Mouse (Mus musculus): ENCODE measurements at regions not wholly inside any gene's neighbourhood (a gene's known extent, or its start where the extent isn't known, plus 50 kb on each side); places are given as distances from the start of the nearest gene placed in this dataset.
A peak's percentile ranks its signal among the peaks of the same experiment; 100 is the strongest.

DNA sequence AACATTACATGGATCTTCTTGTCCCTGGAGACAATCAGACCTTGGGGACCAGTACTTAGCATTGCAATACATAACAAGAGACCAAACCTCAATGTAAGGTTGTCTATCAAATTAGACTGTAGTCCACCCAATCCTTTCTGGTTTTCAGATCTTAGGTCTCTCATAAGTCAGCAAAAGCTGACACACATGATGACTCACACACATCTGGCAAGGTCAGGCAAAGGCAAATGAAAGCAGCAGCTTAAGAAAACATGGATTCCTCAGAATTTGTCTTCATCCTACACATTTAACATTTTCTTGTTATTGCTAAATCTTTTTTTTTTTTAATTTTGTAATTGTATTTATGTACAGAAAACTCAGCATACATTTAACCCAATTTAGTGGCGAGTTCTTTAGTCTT, 52.0 kb downstream of the Gm11983 start:
- ATAC-seq (replicated peaks; ENCODE audit: low FRiP score, poor library complexity, severe bottlenecking), result no peak

DNA sequence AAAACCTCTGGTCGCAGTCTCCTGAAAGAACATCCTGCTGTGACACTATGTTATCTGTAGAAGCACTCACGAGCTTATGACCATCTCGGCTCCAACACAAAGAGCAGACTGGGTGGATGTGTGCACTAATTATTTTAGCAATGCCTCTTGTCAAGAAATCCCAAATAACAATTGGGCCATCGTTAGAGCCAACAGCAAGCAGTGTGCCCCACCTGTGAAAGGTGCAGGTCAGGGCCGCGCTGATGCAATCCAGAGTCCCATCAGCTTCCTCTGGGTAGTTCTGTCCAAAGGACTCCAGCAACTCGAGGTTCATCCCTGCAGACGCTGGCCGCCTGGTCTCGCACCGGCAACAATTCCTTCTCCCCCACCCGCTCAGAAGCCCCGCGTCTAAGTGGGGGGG, 54.6 kb downstream of the Gm11983 start:
- no peak for ATAC-seq (replicated peaks; ENCODE audit: low FRiP score, poor library complexity, severe bottlenecking)

DNA sequence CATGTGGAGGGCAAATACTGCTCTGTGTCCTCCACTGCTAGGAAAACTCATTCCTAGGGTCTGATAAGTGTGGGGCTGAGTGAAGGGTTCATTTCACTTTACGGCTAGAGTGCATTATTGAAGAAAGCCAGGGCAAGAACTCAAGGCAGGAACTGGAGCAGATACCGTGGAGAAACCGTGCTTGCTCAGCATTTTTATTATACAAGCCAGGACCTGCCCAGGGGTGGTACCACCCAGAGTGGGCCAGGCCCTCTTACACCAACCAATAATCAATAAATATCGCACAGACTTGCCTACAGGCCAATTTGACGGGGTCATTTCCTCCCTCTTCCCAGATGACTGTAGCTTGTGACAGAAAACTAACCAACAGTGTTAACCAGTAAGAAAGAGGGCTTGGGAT, 57.7 kb downstream of the Gm11983 start:
- ATAC-seq (replicated peaks; ENCODE audit: low FRiP score, poor library complexity, severe bottlenecking), result no peak

- ATAC-seq (replicated peaks; ENCODE audit: low FRiP score, poor library complexity, severe bottlenecking), result no peak
Observed at GRCm38 (mm10) chr11:6778596-6779360, 58.7 kb downstream of the Gm11983 start.

DNA sequence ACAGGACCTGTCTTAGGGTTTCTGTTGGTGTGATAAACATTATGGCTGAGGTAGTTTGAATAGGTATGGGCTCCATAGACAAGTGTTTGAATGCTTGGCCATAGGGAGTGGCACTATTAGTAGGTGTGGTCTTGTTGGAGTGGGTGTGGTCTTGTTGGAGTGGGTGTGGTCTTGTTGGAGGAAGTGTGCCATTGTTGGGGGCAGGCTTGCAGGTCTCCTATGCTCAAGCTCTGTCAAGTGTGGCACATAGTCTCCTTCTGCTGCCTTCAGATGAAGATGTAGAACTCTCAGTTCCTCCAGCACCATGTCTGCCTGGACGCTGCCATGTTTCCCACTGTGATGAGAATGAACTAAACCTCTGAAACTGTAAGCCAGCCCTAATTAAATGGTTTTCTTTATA, 59.9 kb downstream of the Gm11983 start:
- ATAC-seq (replicated peaks; ENCODE audit: low FRiP score, poor library complexity, severe bottlenecking), result no peak

DNA sequence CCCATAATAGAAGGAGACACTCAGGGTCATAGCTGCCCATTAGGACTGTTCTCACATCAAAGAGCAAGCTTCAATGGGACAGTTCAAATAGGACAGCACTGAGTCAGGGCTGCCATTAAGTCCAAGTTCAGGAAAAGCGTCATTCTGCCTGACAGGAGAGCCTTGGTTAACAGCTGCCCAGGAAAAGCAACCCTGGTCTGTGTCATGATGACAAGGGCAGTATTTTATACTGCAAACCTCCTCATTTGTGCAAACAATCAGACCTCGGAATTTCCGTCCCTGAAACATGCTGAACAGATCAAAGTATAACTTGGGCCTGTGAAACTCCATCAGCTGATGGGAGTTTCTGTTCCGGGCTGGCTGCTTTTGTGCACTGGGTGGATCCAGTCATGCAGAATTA, 62.8 kb downstream of the Gm11983 start:
- ATAC-seq (replicated peaks; ENCODE audit: low FRiP score, poor library complexity, severe bottlenecking), result no peak

DNA sequence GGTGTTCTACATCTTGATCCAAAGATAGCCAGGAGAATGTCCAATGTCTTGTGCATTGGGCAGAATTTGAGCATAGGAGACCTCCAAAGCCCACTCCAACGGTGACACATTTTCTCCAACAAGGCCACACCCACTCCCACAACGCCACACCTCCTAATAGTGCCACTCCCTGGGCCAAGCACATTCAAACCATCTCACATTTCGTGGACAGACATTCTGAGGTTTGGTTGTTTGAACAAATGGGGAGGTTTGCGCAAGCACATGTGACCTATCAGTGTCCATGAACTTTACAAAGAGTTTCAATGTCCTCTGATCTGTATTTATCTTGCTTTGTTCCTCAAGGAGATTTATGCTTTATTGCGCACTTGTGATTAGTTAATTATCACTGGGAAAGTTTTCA, 63.5 kb downstream of the Gm11983 start:
- ATAC-seq (replicated peaks; ENCODE audit: low FRiP score, poor library complexity, severe bottlenecking), result no peak

DNA sequence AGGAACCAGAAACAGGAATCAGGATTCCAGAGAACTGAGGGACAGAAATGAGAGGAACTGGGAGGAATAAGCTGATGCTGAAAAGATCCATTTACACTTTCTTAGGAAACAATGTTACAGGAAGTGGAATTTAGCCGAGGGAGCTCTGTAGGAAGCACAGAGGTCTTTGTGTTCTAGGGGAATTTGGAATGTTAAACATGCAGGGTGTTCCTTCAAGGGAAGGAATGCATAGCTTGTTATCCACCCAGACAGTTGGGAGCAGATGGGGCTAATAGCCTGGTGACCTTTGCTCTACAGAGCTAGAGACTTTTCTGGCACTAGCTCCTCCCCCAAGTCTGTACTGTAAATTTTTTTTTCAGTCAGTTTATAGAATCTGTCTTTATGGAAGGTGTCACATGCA, 64.1 kb downstream of the Gm11983 start:
- ATAC-seq (replicated peaks; ENCODE audit: low FRiP score, poor library complexity, severe bottlenecking), result no peak

DNA sequence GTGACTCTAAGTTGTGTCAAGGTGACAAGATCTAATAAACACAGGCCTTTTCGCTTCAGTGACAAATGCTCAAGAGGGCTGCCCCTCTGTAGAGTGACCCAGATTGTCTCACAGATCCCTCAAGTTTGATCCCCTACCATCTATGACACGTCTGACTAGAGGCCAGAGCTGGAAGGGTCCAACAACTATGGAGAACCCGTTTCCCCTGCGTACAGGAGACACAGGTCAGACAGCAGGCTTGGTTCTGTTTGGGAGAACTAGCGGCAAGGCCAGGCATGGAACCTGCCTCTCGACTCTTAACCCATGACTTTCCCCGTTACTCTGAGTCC, 68.1 kb downstream of the Gm11983 start:
- no peak for ATAC-seq (replicated peaks; ENCODE audit: low FRiP score, poor library complexity, severe bottlenecking)

DNA sequence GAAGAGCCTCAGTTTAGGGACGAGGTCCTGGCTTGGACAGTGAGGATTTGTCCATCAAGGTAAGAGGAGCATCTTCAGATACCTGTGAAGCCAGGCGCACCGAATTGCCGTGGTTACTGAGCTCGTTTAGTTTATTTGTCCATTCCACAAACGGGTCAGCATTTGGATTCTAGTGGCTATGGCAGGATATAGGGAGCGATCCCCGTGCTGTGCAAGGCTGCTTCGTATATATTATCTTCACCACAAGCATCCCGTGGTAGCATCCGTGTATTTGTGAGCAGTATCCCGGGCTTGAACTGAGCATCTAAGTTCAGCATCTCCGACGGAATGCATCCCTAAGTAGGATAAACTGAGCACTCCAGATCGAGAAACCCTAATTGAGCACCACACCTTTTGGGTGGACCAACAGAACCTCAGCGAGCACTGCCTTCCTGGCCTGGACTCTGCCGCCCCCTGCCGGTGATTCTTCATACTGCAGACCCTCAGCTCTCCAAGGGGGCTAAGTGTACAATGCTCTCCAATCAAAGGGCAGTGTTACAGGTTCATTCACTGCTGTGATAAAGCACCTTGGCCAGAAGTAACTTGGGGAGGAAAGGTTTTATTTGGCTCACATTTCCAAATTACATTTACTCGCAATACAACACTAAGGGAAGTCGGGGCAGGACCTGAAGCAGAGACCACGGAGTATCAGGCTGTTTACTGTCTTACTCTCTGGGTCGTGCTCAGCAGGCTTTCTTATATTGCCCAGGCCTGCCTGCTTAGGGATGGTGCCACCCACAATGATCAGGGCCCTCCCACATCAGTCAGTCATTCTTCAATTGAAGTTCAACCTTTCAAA, 68.6 kb downstream of the Gm11983 start:
- 0 out of 2 replicates have a peak, but pooled peaks have one; percentile 46 for ATAC-seq (replicated peaks; ENCODE audit: low FRiP score, poor library complexity, severe bottlenecking)

DNA sequence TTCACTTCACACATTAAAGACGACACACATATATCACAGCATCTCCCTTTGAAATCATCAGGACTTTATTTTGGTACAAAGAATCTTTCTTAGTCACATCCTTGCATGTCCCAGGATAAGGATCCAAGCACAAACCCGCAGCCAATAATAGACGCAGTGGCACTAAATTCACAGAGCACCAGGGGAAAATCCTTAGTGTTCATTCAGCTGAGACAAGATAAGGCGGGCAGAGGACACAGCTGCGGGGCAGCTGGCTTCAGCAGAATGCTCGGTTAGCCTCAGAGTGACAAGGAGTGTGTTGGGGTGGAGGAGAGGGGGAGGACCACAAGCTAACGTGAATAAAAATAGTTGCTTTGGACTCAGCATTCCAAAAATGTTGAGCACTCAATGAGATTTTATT, 70.7 kb downstream of the Gm11983 start:
- ATAC-seq (replicated peaks; ENCODE audit: low FRiP score, poor library complexity, severe bottlenecking), result no peak

GRCm38 (mm10) chr11:6765333-6765957, 72.0 kb downstream of the Gm11983 start:
- ATAC-seq (replicated peaks; ENCODE audit: low FRiP score, poor library complexity, severe bottlenecking), result no peak

DNA sequence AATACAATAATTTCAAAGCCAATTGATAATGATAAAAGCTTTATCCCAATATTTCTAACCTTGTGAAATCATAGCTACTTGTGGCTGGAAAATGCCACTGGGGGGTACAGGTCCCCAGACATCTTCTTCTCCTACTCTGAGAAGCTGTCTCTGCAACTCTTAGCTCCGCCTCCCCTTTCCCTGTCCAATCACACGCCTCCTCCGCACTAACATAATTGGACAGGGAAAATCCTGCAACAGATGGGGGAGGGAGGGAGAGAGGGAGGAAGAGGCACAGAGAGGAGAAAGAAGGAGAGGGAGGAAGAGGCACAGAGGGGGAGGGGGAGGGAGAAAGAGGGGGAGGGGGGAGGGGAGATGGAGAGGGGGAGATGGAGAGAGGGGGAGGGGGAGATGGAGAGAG, 73.3 kb downstream of the Gm11983 start:
- no peak for ATAC-seq (replicated peaks; ENCODE audit: low FRiP score, poor library complexity, severe bottlenecking)

DNA sequence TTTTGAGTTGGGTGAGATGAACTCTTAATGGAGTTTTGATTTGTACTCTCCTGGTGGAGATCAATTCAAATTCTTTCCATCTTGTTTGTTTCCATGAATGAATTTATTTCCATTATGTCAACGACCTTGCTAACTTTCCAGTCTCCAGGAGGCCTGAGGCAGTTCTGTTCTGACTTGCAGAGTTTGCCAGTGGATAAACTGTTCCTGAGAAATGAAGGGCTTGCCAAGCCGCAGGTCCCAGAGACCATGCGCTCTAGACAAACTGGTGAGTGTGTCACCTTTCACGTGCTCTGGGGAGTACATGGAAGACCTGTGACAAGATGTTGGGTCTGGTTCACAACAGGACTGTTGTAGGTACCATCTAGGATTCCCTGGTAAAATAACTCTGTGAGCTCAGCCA, 74.5 kb downstream of the Gm11983 start:
- no peak for ATAC-seq (replicated peaks; ENCODE audit: low FRiP score, poor library complexity, severe bottlenecking)

DNA sequence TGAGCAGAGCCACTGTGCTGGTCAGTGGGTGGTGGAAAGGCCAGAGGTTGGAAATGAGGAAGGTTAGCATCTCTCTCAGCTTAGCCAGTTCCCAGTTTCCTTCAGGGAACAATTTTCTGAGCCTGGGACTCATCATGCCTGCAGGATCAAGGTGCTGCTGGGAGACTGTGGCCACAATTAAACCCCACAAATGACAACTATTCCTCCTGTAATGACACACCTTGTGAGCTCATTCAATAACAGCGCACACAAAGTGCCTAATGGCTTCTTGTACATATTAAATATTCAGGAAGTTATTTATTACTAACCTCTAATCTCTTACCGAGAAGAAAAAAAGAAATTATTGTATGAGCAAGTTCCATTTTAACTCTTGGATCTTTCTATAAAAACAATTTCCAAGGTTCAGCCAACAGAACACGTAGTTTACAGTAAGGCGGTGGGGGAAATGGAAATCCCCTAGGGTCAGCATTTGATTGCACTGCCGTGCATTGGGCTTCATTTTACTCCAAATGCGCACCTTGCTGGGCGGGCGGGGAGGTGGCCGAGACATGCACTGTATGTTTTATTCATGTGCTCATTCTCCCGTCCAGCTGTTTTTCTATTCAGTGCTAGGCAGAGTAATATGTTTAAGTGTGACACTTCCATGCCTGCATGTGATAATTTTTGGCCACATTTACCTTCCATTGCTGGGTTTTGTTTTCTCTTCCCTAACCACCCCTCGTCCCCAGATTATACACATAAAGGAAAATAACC, 75.4 kb downstream of the Gm11983 start:
- ATAC-seq (replicated peaks; ENCODE audit: low FRiP score, poor library complexity, severe bottlenecking), result no peak

GRCm38 (mm10) chr11:6759578-6759977, 77.9 kb downstream of the Gm11983 start:
- ATAC-seq (replicated peaks; ENCODE audit: low FRiP score, poor library complexity, severe bottlenecking), result no peak

- no peak for ATAC-seq (replicated peaks; ENCODE audit: low FRiP score, poor library complexity, severe bottlenecking)
Observed at GRCm38 (mm10) chr11:6739439-6739838, 81.1 kb downstream of the Ramp3 start.

GRCm38 (mm10) chr11:6738581-6738980, 80.3 kb downstream of the Ramp3 start:
- no peak for ATAC-seq (replicated peaks; ENCODE audit: low FRiP score, poor library complexity, severe bottlenecking)

GRCm38 (mm10) chr11:6738163-6738562, 79.8 kb downstream of the Ramp3 start:
- ATAC-seq (replicated peaks; ENCODE audit: low FRiP score, poor library complexity, severe bottlenecking), result no peak

GRCm38 (mm10) chr11:6734746-6735430, 76.6 kb downstream of the Ramp3 start:
- no peak for ATAC-seq (replicated peaks; ENCODE audit: low FRiP score, poor library complexity, severe bottlenecking)
